Mouse (Mus musculus) limb, embryonic 14.5 days (tissue): ENCODE results near the gene Ptges2. TPM values are rescaled to one million over a fixed set of nuclear protein-coding genes. Genes with fewer than 3 reads are reported as not detected.
A peak's percentile ranks its signal among the peaks of the same experiment; 100 is the strongest.
"Not testable (repeated sequence)": the region's sequence is repeated elsewhere in the genome, so short reads cannot be mapped to it uniquely, and the experiment has no call there.

Experiments
- ATAC-seq: fragments of 200-750 bp; cut with Nextera tagmentation; 2 replicates; pipeline ENCODE4 v1.8.0; 2017; ENCODE audit warnings: low read depth, moderate number of reproducible peaks, moderate TSS enrichment; ENCODE audit not compliant: low FRiP score
- DNase-seq: peaks from one replicate; pipeline ENCODE4 v3.0.0-alpha.2; 2015; ENCODE audit warnings: low spot score
- H3K27ac ChIP-seq: fragments of 300-500 bp; sonication (generic); replicated peaks from 2 replicates; pipeline ENCODE4 v1.5.1; 2014; ENCODE audit warnings: low read depth, mild to moderate bottlenecking, low read length, moderate library complexity, mixed read lengths
- H3K27me3 ChIP-seq: fragments of 300-500 bp; sonication (generic); 2 replicates; pipeline ENCODE4 v1.6.1; 2014; ENCODE audit warnings: low read length, mixed read lengths; ENCODE audit not compliant: control insufficient read depth, insufficient read depth
- H3K36me3 ChIP-seq: fragments of 300-500 bp; sonication (generic); 2 replicates; pipeline ENCODE4 v1.6.1; 2014; ENCODE audit warnings: mild to moderate bottlenecking, low read length, moderate library complexity, mixed read lengths; ENCODE audit not compliant: control insufficient read depth, insufficient read depth
- H3K4me1 ChIP-seq: fragments of 300-500 bp; sonication (generic); 2 replicates; pipeline ENCODE4 v1.6.1; 2014; ENCODE audit warnings: antibody characterized with exemption, low read length, mixed read lengths; ENCODE audit not compliant: control insufficient read depth, insufficient read depth
- H3K4me2 ChIP-seq: fragments of 300-500 bp; sonication (generic); replicated peaks from 2 replicates; pipeline ENCODE4 v1.6.1; 2014; ENCODE audit warnings: low read depth, mild to moderate bottlenecking, low read length, moderate library complexity; ENCODE audit not compliant: severe bottlenecking
- H3K4me3 ChIP-seq: fragments of 300-500 bp; sonication (generic); replicated peaks from 2 replicates; pipeline ENCODE4 v1.5.1; 2014; ENCODE audit warnings: low read length
- H3K9ac ChIP-seq: fragments of 300-500 bp; sonication (generic); 2 replicates; pipeline ENCODE4 v1.6.1; 2014; ENCODE audit warnings: mild to moderate bottlenecking, low read depth, low read length, moderate library complexity; ENCODE audit not compliant: severe bottlenecking
- H3K9me3 ChIP-seq: fragments of 300-500 bp; sonication (generic); 2 replicates; pipeline ENCODE4 v1.6.1; 2016; ENCODE audit warnings: low read length; ENCODE audit not compliant: control insufficient read depth
- POLR2A ChIP-seq: fragments of 200-500 bp; IDR thresholded peaks from 2 replicates; pipeline ENCODE4 v1.8.0; 2012; ENCODE audit warnings: inconsistent platforms, mild to moderate bottlenecking, moderate library complexity, borderline replicate concordance; ENCODE audit not compliant: insufficient read depth, insufficient read length; ENCODE audit errors: extremely low read depth
- WGBS: fragments of 180-500 bp; shearing (Covaris S2); extraction: QIAGEN DNeasy Blood & Tissue Kit; methylation state at CpG from one replicate; pipeline ENCODE4 v1.1.7; 2014; 5-methylcytosine and 5-hydroxymethylcytosine counted together
- polyA plus RNA-seq, 2 experiments: library from polyadenylated mRNA; depleted of rRNA in 1 of 2; stranded (reverse) in 1 of 2; unstranded in 1 of 2; fragments of >200 nt; fragmentation: Nextera tagmentation in 1 of 2; extraction: Ambion mirVana in 1 of 2; gene quantifications; 2 replicates each; pipeline versions ENCODE4 v1.2.1 to v1.2.3; 2012 to 2014

Ptges2 gene
- polyA plus RNA-seq, 2 experiments, result 26.5 to 29.3 TPM

- Histone ChIP-seq H3K9ac (no peak overlapping the region), H3K4me2 (no peak overlapping the region), H3K4me1 (peaks cover 12% of the 10 kb centered on the region), H3K9me3 (no peaks in the 10 kb centered on the region), H3K36me3 (no peaks in the 10 kb centered on the region), H3K27ac (no peak overlapping the region), H3K27me3 (no peaks in the 10 kb centered on the region), H3K4me3 (no peak overlapping the region)
- 67% methylated on average over 10 of the region's 10 CpGs for WGBS
- no peak for TF ChIP-seq POLR2A
- DNase-seq, result no peak
- no peak for ATAC-seq
These were observed 39.5 kb upstream of the Ptges2 start for GRCm38 (mm10) chr2:32356216-32356615.

GRCm38 (mm10) chr2:32357710-32358109 lies 38.0 kb upstream of the Ptges2 start:
- Histone ChIP-seq H3K27me3 (no peaks in the 10 kb centered on the region), H3K4me3 (no peak overlapping the region), H3K9ac (no peak overlapping the region), H3K9me3 (no peaks in the 10 kb centered on the region), H3K4me1 (peaks cover 12% of the 10 kb centered on the region), H3K27ac (no peak overlapping the region), H3K36me3 (no peaks in the 10 kb centered on the region), H3K4me2 (no peak overlapping the region)
- TF ChIP-seq POLR2A, result no peak
- ATAC-seq (no peak), DNase-seq (no peak)
- WGBS, result 77% methylated on average over 3 of the region's 3 CpGs

- no peaks in the 10 kb centered on the region for H3K9me3 ChIP-seq
- ATAC-seq, result no peak
- no peak overlapping the region for H3K4me3 ChIP-seq
- H3K27ac ChIP-seq, result no peak overlapping the region
- H3K4me1 ChIP-seq, result peaks cover 12% of the 10 kb centered on the region
- TF ChIP-seq POLR2A, result no peak
- H3K36me3 ChIP-seq, result no peaks in the 10 kb centered on the region
- WGBS, result 62% methylated on average over 10 of the region's 10 CpGs
- no peaks in the 10 kb centered on the region for H3K27me3 ChIP-seq
- no peak for DNase-seq
- no peak overlapping the region for H3K4me2 ChIP-seq
- H3K9ac ChIP-seq, result no peak overlapping the region
These were observed 37.3 kb upstream of the Ptges2 start for GRCm38 (mm10) chr2:32358381-32358780.

- no peak for TF ChIP-seq POLR2A
- DNase-seq, result peak; percentile 50
- no peaks in the 10 kb centered on the region for H3K9me3 ChIP-seq
- H3K9ac ChIP-seq, result no peak overlapping the region
- peak overlapping the region; percentile 58 for H3K4me2 ChIP-seq
- ATAC-seq, result no peak
- no peak overlapping the region for H3K27ac ChIP-seq
- 6% methylated on average over 14 of the region's 14 CpGs for WGBS
- no peaks in the 10 kb centered on the region for H3K27me3 ChIP-seq
- peaks cover 17% of the 10 kb centered on the region for H3K4me1 ChIP-seq
- H3K4me3 ChIP-seq, result peak overlapping the region; percentile 30
- peaks cover 11% of the 10 kb centered on the region for H3K36me3 ChIP-seq
These were observed 35.0 kb upstream of the Ptges2 start for GRCm38 (mm10) chr2:32360741-32361140.

- peak; percentile 48; the same call in 1 of the 2 replicates for ATAC-seq
- 2% methylated on average over 24 of the region's 24 CpGs for WGBS
These were observed 34.3 kb upstream of the Ptges2 start for GRCm38 (mm10) chr2:32361437-32361836.

GRCm38 (mm10) chr2:32362274-32362673 lies 33.4 kb upstream of the Ptges2 start:
- not testable (repeated sequence) for H3K27me3 ChIP-seq, DNase-seq, H3K27ac ChIP-seq, H3K9me3 ChIP-seq, ATAC-seq
- peaks cover 17% of the 10 kb centered on the region for H3K4me1 ChIP-seq
- H3K4me3 ChIP-seq, result peak overlapping the region; percentile 80
- peak overlapping the region; percentile 71 for H3K4me2 ChIP-seq
- whole genome bisulfite sequencing, result 47% methylated on average over 5 of the region's 5 CpGs
- peak overlapping the region; percentile 86 for H3K9ac ChIP-seq
- peaks cover 25% of the 10 kb centered on the region for H3K36me3 ChIP-seq

More at GRCm38 (mm10) chr2:32361437-32361836, 34.3 kb upstream of the Ptges2 start:
- Histone ChIP-seq H3K9me3 (no peaks in the 10 kb centered on the region), H3K4me3 (peak overlapping the region; percentile 30), H3K4me2 (peak overlapping the region; percentile 58), H3K4me1 (peaks cover 17% of the 10 kb centered on the region), H3K27ac (no peak overlapping the region), H3K36me3 (peaks cover 17% of the 10 kb centered on the region), H3K9ac (peak overlapping the region; percentile 38), H3K27me3 (no peaks in the 10 kb centered on the region)
- TF ChIP-seq POLR2A, result no peak
- DNase-seq, result peak; percentile 54
